Mouse (Mus musculus) embryonic fibroblast, embryonic 13.5 days (primary cell): ENCODE results near the gene Elovl6. TPM values are rescaled to one million over a fixed set of nuclear protein-coding genes. Genes with fewer than 3 reads are reported as not detected.

ENCODE experiments used
- H3K27ac ChIP-seq: 2 replicates; pipeline ENCODE4 v1.5.1; 2012; ENCODE audit warnings: low read length, control low read depth, inconsistent platforms; ENCODE audit not compliant: insufficient read depth
- H3K4me1 ChIP-seq: 2 replicates; pipeline ENCODE4 v1.6.1; 2011; ENCODE audit warnings: low read length; ENCODE audit not compliant: control insufficient read depth, insufficient read depth
- H3K4me3 ChIP-seq: 2 replicates; pipeline ENCODE4 v1.5.1; 2011; ENCODE audit warnings: mild to moderate bottlenecking, control low read depth, low read length; ENCODE audit not compliant: insufficient read depth
- CTCF ChIP-seq: IDR thresholded peaks from 2 replicates; pipeline ENCODE4 v1.5.1; 2011; ENCODE audit warnings: mild to moderate bottlenecking, control low read depth, low read length, moderate library complexity, borderline replicate concordance; ENCODE audit not compliant: insufficient read depth
- POLR2A ChIP-seq: IDR thresholded peaks from 2 replicates; pipeline ENCODE4 v1.6.1; 2011; ENCODE audit warnings: low read depth, mild to moderate bottlenecking, control low read depth, low read length, moderate library complexity
- polyA plus RNA-seq: library from polyadenylated mRNA; stranded (reverse); fragments of >200 nt; gene quantifications from 2 replicates; pipeline ENCODE4 v1.2.4, GENCODE M21; 2011; ENCODE audit warnings: low read depth; ENCODE audit not compliant: missing spikeins, insufficient read length

The Elovl6 gene
- polyA plus RNA-seq, result 30.2 and 37.9 TPM in 2 replicates

- peak within 1 kb of the TSS; percentile 89 for H3K4me3 ChIP-seq
- TF ChIP-seq CTCF (no peak), POLR2A (peak; percentile 91)
- H3K4me1 ChIP-seq, result peaks cover 6% of the 10 kb centered on the region
- peak within 1 kb of the TSS; percentile 84 for H3K27ac ChIP-seq
Observed at GRCm38 (mm10) chr3:129532180-129532864, at the start of gene Elovl6. Gene Elovl6 (plus strand): TSS chr3:129532355.

GRCm38 (mm10) chr3:129488774-129489173, 43.4 kb upstream of the Elovl6 start:
- Histone ChIP-seq H3K4me3 (no peak overlapping the region), H3K4me1 (no peaks in the 10 kb centered on the region), H3K27ac (no peak overlapping the region)
- TF ChIP-seq POLR2A, result no peak
- no peak for TF ChIP-seq CTCF

DNA sequence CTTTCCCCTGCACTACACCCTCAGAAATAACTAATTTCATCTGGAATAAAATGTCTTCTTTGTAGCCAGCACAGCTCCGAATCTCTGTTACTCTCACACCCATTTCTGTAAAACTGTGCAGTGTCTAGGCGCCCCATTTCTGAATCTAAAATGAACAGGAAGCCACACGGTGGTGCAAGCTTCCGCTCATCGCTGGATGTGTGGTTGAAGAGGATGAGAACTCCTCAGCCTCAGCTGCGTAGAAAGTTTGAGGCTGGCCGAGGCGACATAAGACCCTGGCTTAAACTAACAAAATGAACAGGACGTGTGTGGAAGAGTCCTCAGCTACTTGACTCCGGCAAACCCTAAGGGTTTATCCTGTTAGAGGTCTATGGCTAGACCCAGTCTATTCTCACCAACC, 38.0 kb upstream of the Elovl6 start:
- H3K27ac ChIP-seq, result no peak overlapping the region
- no peaks in the 10 kb centered on the region for H3K4me1 ChIP-seq
- H3K4me3 ChIP-seq, result no peak overlapping the region
- TF ChIP-seq POLR2A (no peak), CTCF (no peak)

GRCm38 (mm10) chr3:129494731-129495130, 37.4 kb upstream of the Elovl6 start:
- H3K27ac ChIP-seq, result no peak overlapping the region
- TF ChIP-seq POLR2A (no peak), CTCF (no peak)
- no peaks in the 10 kb centered on the region for H3K4me1 ChIP-seq
- no peak overlapping the region for H3K4me3 ChIP-seq

DNA sequence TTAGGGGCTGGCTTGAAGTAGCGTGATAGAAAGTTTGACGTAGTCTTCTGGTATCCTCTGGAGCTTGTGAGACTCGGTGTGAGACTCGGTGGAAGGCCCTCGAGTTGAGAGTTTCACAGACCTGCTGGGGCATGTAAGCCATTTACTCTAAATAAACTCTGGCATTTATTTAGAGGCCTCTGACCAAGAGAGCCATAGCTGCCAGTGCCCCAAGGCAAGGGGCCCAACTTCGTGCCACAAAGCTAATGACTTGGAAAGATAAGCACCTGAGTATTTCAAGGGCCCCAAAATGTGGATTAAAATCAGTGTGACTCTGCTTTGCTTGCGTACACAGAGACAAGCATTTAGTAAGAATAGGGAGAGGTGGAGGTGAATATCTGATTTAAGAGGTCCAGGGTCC, 28.4 kb upstream of the Elovl6 start:
- H3K27ac ChIP-seq, result no peak overlapping the region
- no peak overlapping the region for H3K4me3 ChIP-seq
- TF ChIP-seq CTCF, result no peak
- no peak for TF ChIP-seq POLR2A

GRCm38 (mm10) chr3:129504928-129505327, 27.2 kb upstream of the Elovl6 start:
- TF ChIP-seq POLR2A (no peak), CTCF (no peak)
- H3K27ac ChIP-seq, result no peak overlapping the region
- H3K4me1 ChIP-seq, result no peaks in the 10 kb centered on the region
- H3K4me3 ChIP-seq, result no peak overlapping the region

More for the DNA sequence above, 28.4 kb upstream of the Elovl6 start:
- no peaks in the 10 kb centered on the region for H3K4me1 ChIP-seq

DNA sequence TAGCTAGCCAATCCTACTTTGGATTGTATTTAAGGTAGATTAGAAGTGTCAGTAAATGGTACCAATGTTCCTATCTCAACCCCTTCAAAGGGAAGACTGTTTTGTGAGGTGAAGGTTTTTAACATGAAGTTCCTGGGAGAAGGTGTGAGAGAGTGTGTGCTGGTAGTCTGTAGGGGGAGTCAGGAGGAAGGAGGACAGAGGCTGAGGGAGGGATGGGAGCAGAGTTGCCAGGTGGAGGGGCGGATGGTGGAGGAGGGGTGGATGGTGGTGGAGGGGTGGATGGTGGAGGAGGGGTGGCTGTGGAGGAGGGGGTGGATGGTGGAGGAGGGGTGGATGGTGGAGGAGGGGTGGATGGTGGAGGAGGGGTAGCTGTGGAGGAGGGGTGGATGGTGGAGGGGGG, 24.4 kb upstream of the Elovl6 start:
- no peak overlapping the region for H3K4me3 ChIP-seq
- no peak overlapping the region for H3K27ac ChIP-seq
- no peak for TF ChIP-seq CTCF
- TF ChIP-seq POLR2A, result no peak
- H3K4me1 ChIP-seq, result no peaks in the 10 kb centered on the region

- no peaks in the 10 kb centered on the region for H3K4me1 ChIP-seq
- H3K4me3 ChIP-seq, result no peak overlapping the region
- H3K27ac ChIP-seq, result no peak overlapping the region
- TF ChIP-seq POLR2A (no peak), CTCF (no peak)
Observed at GRCm38 (mm10) chr3:129508571-129508970, 23.6 kb upstream of the Elovl6 start.

DNA sequence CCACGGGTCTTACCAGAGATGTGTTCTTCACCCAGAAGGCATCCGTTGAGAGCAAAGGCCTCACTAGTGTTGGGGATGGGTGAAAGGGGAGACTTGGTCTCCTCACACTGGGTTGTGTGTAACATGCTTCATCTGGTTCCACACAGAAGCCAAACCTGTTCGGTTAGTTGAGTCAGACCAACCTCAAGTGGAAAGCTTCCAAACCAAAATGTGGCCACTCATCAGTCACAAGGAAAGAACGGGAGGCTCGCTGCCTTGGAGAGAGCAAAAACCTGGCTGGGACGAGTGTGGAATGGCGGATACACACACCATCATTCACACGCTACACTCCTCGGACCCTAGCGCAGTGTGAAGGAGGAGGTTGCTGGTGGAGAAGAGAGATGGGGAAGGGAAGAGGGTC, 22.4 kb upstream of the Elovl6 start:
- no peaks in the 10 kb centered on the region for H3K4me1 ChIP-seq
- TF ChIP-seq POLR2A (no peak), CTCF (no peak)
- no peak overlapping the region for H3K4me3 ChIP-seq
- H3K27ac ChIP-seq, result no peak overlapping the region

GRCm38 (mm10) chr3:129515863-129516436, 16.2 kb upstream of the Elovl6 start:
- no peaks in the 10 kb centered on the region for H3K4me1 ChIP-seq
- TF ChIP-seq POLR2A, result no peak

More at GRCm38 (mm10) chr3:129515863-129516436, 16.2 kb upstream of the Elovl6 start:
- H3K27ac ChIP-seq, result no peak overlapping the region
- no peak overlapping the region for H3K4me3 ChIP-seq
